Mouse (Mus musculus): ENCODE measurements around the gene Ifnb1. TPM values are rescaled to one million over a fixed set of nuclear protein-coding genes. Genes with fewer than 3 reads are reported as not detected.
A peak's percentile ranks its signal among the peaks of the same experiment; 100 is the strongest.

Gene Ifnb1
- polyA plus RNA-seq, 1 experiment from 2014 or later, result not detected

DNA sequence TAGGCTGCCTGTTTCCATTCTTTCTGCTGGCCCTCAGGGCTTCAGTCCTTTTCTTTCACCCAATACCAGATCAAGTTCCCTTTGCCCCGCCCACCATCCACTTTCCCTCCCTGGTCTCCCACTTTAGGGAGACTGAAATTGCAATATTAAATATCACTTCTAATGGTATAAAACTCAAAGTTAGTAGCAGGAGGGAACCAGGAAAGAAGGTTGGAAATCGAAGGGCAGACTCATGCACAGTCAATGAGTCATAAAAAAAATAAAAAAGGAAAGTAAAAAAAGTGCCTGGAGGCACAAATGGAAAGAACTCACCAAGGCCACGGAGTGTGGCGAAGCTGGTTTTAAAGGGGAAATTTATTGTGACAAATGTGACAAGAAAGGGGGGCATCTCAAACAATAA lies 7.7 kb upstream of the Ifnb1 start:
- WGBS, result 72% methylated on average over 4 of the region's 4 CpGs
- H3K27me3 ChIP-seq (ENCODE audit: low read depth, poor library complexity, severe bottlenecking), result no peaks in the 10 kb centered on the region

DNA sequence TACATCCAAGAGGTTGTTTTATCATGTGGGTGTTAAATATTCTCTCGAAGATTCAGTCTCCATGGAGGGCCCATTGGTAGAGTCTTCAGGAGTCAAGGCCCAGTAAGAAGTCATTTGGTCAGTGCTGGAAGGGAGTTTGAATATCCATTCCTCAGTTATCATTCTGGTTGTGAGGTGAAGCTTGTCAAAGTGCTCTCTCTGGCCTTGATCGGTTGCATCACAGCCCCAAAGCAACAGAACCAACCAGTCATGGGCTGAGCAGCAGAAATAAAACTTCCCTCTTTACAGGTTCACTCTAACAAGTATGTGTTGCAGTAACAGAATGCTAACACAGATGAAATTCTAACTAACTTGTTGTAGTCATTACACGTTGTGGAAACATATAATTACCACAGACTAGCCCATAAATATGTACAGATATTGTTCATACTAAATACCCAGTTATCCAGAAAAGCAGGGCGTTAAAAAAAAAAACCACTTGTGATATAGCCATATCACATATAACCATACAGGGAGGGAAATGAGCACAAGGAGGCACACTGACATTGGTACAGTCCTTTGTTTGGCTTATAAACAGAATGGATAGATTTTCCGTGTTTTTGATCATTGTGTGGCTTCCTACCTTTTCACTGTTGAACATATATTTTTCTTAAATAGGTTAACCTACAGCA lies 3.9 kb upstream of the Ifnb1 start:
- DNase-seq (ENCODE audit: low spot score), result no peak
- WGBS, result 79% methylated on average over 5 of the region's 5 CpGs

More for the DNA sequence above, 7.7 kb upstream of the Ifnb1 start:
- no peaks in the 10 kb centered on the region for H3K36me3 ChIP-seq
- H3K4me3 ChIP-seq, result no peak overlapping the region
- no peaks in the 10 kb centered on the region for H3K4me1 ChIP-seq
- no peaks in the 10 kb centered on the region for H3K9me3 ChIP-seq (replicated peaks)
- DNase-seq (ENCODE audit: low spot score), result no peak
- H3K27ac ChIP-seq (replicated peaks), result no peak overlapping the region

DNA sequence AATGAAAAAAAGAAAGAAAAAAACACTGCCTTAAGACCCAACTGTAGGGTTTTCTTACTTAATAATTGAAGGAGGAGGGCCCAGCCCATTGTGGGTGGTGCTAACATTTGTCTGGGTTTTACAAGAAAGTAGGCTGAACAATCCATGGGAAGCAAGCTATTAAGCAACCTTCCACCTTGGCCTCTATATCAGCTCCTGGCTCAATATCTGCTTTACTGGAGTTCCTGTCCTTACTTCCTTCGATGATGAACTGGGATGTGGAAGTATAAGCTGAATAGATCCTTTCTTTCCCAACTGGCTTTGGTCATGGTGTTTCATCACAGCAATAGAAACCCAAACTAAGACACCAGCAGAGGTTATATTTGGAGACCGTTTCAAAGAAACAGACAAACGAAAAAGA lies 2.8 kb upstream of the Ifnb1 start:
- WGBS, result 83% methylated on average over 3 of the region's 3 CpGs

More for the DNA sequence above, 3.9 kb upstream of the Ifnb1 start:
- H3K4me3 ChIP-seq, result no peak overlapping the region
- no peaks in the 10 kb centered on the region for H3K27me3 ChIP-seq (ENCODE audit: low read depth, poor library complexity, severe bottlenecking)
- no peaks in the 10 kb centered on the region for H3K9me3 ChIP-seq (replicated peaks)
- no peaks in the 10 kb centered on the region for H3K4me1 ChIP-seq
- no peaks in the 10 kb centered on the region for H3K36me3 ChIP-seq
- no peak overlapping the region for H3K27ac ChIP-seq (replicated peaks)

DNA sequence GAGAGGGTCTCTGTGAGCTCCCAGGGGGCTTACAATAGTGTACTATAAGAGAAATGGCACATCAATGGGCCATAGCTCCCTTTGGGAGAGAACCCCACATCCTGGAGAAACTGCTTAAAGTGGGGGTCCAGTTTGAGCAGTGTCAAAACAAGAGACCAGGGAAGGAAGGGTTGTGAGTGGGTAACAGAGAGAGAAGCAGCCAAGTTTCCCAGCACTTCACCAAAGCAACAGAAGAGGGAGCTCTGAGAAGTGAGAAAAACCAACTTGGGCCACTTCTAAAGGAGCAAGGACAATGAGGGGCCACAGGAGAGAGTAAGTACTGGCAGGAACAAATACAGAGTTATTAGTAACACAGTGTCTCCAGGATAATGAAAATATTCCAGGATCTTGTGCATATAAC lies 667 bp upstream of the Ifnb1 start:
- Histone ChIP-seq H3K4me3 (no peak overlapping the region), H3K9me3 (replicated peaks) (no peaks in the 10 kb centered on the region), H3K27me3 (ENCODE audit: low read depth, poor library complexity, severe bottlenecking) (no peaks in the 10 kb centered on the region), H3K27ac (replicated peaks) (no peak overlapping the region), H3K36me3 (no peaks in the 10 kb centered on the region), H3K4me1 (no peaks in the 10 kb centered on the region)
- DNase-seq (ENCODE audit: low spot score), result no peak

More for the DNA sequence above, 2.8 kb upstream of the Ifnb1 start:
- Histone ChIP-seq H3K4me1 (no peaks in the 10 kb centered on the region), H3K4me3 (no peak overlapping the region), H3K27me3 (ENCODE audit: low read depth, poor library complexity, severe bottlenecking) (no peaks in the 10 kb centered on the region), H3K36me3 (no peaks in the 10 kb centered on the region), H3K27ac (replicated peaks) (no peak overlapping the region), H3K9me3 (replicated peaks) (no peaks in the 10 kb centered on the region)
- DNase-seq (ENCODE audit: low spot score), result no peak

DNA sequence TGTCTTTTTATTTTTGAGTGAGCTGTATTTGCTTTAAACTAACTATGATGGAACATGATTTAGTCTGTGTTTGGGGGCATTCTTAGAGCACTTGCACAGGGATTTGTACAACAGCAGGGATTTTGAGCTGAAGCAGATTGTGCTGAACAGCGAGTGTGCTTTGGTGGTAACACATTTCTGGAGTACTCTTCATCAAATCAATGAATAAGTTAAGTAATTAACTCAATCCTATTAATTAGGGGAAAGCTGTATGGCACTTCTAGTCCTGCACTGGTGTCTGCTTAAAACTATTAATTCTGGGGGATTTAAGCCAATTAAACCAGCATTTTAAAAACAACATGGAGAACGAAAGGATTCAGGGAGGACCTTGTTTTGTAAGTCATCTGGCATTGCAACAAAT lies 4.6 kb downstream of the Ifnb1 start:
- WGBS, result 87% methylated on average over 2 of the region's 2 CpGs
- DNase-seq (ENCODE audit: low spot score), result no peak
- H3K4me3 ChIP-seq, result no peak overlapping the region
- H3K4me1 ChIP-seq, result no peaks in the 10 kb centered on the region
- no peaks in the 10 kb centered on the region for H3K9me3 ChIP-seq (replicated peaks)
- H3K36me3 ChIP-seq, result no peaks in the 10 kb centered on the region
- no peak overlapping the region for H3K27ac ChIP-seq (replicated peaks)
- no peaks in the 10 kb centered on the region for H3K27me3 ChIP-seq (ENCODE audit: low read depth, poor library complexity, severe bottlenecking)

DNA sequence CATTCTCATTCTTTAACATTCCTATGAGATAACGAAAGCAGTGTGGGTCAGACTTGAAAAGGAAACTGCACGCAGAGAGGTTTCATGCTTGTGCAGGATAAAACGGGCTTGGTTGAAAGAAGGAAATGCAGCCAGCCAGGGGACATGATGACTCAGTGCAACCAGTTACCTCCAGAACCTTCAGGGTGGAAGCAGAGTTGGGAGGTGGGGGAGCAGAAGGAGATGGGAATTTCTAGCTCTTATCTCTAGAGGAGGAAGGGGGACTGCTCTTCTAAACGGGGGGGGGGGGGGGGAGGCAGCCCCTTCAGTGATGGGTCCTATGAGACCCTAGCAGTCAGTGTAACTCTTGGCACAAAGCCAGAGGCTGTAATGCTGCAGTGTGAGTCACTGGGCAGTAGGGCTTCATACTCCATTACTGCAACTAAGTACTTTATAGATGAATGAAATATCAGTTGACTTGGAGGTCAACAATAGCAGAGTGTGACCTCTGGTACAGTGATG lies 6.8 kb downstream of the Ifnb1 start:
- Histone ChIP-seq H3K27me3 (ENCODE audit: low read depth, poor library complexity, severe bottlenecking) (no peaks in the 10 kb centered on the region), H3K36me3 (no peaks in the 10 kb centered on the region), H3K9me3 (replicated peaks) (no peaks in the 10 kb centered on the region), H3K4me1 (no peaks in the 10 kb centered on the region), H3K4me3 (no peak overlapping the region), H3K27ac (replicated peaks) (no peak overlapping the region)
- WGBS, result 58% methylated on average over 4 of the region's 4 CpGs
- no peak for DNase-seq (ENCODE audit: low spot score)

DNA sequence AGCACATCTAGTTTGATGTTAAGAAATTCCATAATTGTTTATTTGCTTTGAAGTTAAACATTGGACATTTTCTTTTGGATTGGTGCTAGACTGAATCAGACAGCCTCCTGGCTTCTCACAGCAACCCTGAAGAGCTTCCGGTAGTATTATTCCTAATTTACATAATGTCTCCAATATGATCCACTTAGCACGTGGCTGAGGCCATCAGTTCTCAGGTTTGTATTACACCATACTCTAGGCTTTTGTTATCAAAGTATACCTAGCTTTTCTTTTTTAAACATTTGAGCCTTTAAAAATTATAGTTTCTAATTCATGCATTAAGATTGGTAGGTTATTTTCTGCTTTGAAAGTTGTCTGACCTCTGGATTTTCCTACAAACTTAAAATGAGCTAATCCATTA lies 7.3 kb downstream of the Ifnb1 start:
- Histone ChIP-seq H3K4me1 (no peaks in the 10 kb centered on the region), H3K36me3 (no peaks in the 10 kb centered on the region), H3K9me3 (replicated peaks) (no peaks in the 10 kb centered on the region), H3K27me3 (ENCODE audit: low read depth, poor library complexity, severe bottlenecking) (no peaks in the 10 kb centered on the region), H3K27ac (replicated peaks) (no peak overlapping the region), H3K4me3 (no peak overlapping the region)
- no peak for DNase-seq (ENCODE audit: low spot score)
- 82% methylated on average over 2 of the region's 2 CpGs for WGBS

DNA sequence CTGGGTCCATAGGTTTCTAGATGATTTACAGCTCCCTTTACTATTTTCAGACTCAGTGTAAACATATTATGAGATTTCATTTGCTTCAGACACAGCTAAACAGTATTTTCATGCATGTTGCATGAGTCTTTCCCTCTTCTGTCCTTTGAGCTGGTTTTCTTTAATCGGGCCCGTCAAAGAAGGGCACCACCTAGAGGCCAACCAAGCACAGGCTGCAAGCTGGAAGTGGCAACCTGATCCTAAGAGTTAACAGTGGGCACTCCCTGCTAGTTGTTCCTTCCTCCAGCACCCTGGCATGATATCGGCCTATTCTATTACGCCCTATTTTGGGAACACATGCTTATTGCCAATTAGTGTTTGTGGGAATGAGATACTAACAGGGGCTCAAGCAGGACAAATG lies 8.2 kb downstream of the Ifnb1 start:
- DNase-seq (ENCODE audit: low spot score), result peak; percentile 48
- H3K36me3 ChIP-seq, result no peaks in the 10 kb centered on the region
- H3K9me3 ChIP-seq (replicated peaks), result no peaks in the 10 kb centered on the region
- WGBS, result 44% methylated on average over 4 of the region's 4 CpGs
- no peak overlapping the region for H3K4me3 ChIP-seq
- no peak overlapping the region for H3K27ac ChIP-seq (replicated peaks)
- H3K27me3 ChIP-seq (ENCODE audit: low read depth, poor library complexity, severe bottlenecking), result no peaks in the 10 kb centered on the region
- H3K4me1 ChIP-seq, result no peaks in the 10 kb centered on the region

DNA sequence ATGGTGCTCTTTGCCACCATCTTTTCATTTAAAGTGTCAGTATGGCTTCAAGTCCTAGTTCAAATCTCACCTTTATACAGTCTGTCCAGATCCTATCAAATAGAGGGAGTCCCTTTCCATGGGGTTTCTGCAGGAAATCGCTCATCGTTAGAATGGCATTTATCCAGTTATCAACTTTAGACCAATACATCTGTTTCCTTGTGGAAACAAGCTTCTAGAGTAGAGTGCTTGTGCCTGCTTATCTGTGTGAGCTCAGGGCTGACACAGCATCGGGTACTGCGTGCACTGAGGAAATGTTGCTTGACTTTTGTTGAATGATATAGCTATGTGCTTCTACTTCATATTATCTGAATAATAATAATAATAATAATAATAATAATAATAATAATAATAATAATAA lies 8.8 kb downstream of the Ifnb1 start:
- Histone ChIP-seq H3K36me3 (no peaks in the 10 kb centered on the region), H3K4me1 (no peaks in the 10 kb centered on the region), H3K27me3 (ENCODE audit: low read depth, poor library complexity, severe bottlenecking) (no peaks in the 10 kb centered on the region), H3K9me3 (replicated peaks) (no peaks in the 10 kb centered on the region), H3K27ac (replicated peaks) (no peak overlapping the region), H3K4me3 (no peak overlapping the region)
- WGBS, result 94% methylated on average over 4 of the region's 4 CpGs
- no peak for DNase-seq (ENCODE audit: low spot score)

DNA sequence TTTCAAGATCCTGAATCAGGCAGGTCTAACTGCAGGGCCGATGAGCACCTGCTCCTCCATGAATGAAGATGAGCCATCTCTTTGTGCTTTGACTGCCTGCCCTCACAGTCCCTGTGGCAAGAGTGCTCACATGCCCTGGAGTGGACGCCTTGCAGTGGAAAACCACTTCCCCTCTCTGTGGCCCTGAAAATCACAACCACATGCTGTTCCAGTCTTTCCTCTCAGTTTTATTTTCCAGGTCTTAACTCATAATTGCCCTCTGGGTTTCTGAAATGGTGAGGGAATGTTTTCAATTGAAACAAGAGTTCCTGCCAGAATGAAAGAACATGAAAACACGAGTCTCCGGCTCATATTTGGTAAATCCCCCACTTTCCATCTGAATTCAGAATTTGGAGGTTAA lies 18.8 kb downstream of the Ifnb1 start:
- H3K36me3 ChIP-seq, result no peaks in the 10 kb centered on the region
- H3K4me3 ChIP-seq, result no peak overlapping the region
- DNase-seq (ENCODE audit: low spot score), result no peak
- no peaks in the 10 kb centered on the region for H3K9me3 ChIP-seq (replicated peaks)
- no peaks in the 10 kb centered on the region for H3K4me1 ChIP-seq
- H3K27me3 ChIP-seq (ENCODE audit: low read depth, poor library complexity, severe bottlenecking), result no peaks in the 10 kb centered on the region
- 71% methylated on average over 4 of the region's 4 CpGs for WGBS
- H3K27ac ChIP-seq (replicated peaks), result no peak overlapping the region

DNA sequence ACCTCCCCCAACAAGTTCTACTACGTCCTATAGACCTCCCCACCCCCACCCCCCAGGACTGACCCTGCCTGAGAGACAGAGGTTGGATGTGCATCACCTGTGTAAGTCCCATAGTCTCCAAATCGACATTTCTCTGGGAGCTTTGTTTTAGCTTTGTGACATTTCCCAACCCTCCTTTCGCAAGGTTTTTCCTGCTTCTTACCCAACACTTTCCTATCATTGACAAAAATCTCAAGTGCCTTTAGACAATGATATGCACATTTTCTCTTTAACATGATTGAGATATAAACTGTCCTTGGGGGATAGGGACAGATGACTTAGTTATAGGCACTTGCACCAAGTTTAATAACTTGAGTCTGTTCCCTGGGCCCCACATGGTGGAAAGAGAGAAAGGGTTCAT lies 21.3 kb downstream of the Ifnb1 start:
- no peak overlapping the region for H3K4me3 ChIP-seq
- 88% methylated on average over 3 of the region's 3 CpGs for WGBS
- H3K9me3 ChIP-seq (replicated peaks), result no peaks in the 10 kb centered on the region

DNA sequence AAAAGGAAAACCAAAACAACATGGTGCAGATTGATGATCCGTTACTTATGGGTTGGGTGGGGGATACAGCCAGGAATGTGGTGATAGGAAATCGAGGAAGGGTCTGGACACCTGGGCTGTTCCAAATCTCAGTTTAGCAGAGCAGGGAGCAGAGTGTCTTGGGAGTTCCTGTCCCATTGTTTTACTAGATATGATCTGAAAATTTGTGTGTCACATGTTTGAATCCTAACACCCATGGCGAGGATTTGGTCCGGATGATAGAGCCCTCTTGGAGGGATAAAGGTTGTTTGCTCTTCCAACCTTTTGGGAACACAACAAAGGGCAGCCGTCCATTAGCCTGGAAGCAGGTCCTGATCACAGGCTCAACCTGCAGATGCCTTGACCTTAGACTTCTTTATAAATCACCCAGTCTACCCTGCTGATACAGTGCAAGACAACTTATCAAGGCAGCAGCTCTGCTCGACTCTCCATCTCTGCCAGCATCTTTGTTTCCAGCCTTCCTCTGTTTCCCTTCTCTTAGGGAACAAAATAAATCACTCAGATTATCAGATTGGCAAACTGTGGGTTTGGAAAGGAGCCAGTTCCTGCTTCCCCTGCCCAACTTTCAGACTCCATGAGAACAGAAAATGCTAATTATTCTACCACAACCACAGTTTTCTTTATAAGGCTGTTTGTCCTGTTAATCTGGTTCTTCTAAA lies 26.1 kb downstream of the Ifnb1 start:
- Histone ChIP-seq H3K9me3 (replicated peaks) (no peaks in the 10 kb centered on the region), H3K4me3 (no peak overlapping the region), H3K27ac (replicated peaks) (no peak overlapping the region), H3K4me1 (no peaks in the 10 kb centered on the region), H3K27me3 (ENCODE audit: low read depth, poor library complexity, severe bottlenecking) (no peaks in the 10 kb centered on the region), H3K36me3 (no peaks in the 10 kb centered on the region)
- WGBS, result 84% methylated on average over 6 of the region's 6 CpGs
- no peak for DNase-seq (ENCODE audit: low spot score)

More for the DNA sequence above, 21.3 kb downstream of the Ifnb1 start:
- no peaks in the 10 kb centered on the region for H3K4me1 ChIP-seq
- no peaks in the 10 kb centered on the region for H3K27me3 ChIP-seq (ENCODE audit: low read depth, poor library complexity, severe bottlenecking)
- no peaks in the 10 kb centered on the region for H3K36me3 ChIP-seq
- H3K27ac ChIP-seq (replicated peaks), result no peak overlapping the region
- DNase-seq (ENCODE audit: low spot score), result no peak

DNA sequence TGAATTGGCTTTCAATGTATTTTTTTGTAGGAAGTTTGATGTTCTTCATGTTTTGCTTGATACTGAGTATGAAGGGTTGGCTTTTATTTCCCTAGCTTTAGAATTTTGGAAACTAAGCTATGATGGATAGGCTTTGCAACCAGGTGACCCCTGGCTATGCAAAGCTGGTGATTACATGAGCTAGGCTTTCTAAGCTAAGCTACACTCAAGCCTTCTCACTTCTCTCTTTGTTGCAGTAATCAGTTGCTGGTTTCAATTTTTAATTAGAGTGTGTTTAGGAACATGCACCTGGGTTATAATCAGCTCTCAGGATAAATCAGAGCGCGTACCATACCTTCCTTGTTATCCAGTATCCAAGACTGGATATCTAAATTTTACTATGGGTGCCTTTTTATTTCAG lies 33.0 kb downstream of the Ifnb1 start:
- no peak overlapping the region for H3K4me3 ChIP-seq
- DNase-seq (ENCODE audit: low spot score), result no peak
- 93% methylated on average over 2 of the region's 2 CpGs for WGBS
- no peaks in the 10 kb centered on the region for H3K4me1 ChIP-seq
- no peaks in the 10 kb centered on the region for H3K36me3 ChIP-seq
- H3K27me3 ChIP-seq (ENCODE audit: low read depth, poor library complexity, severe bottlenecking), result no peaks in the 10 kb centered on the region
- H3K27ac ChIP-seq (replicated peaks), result no peak overlapping the region
- no peaks in the 10 kb centered on the region for H3K9me3 ChIP-seq (replicated peaks)

All from midbrain, embryonic 10.5 days (tissue).